Mouse (Mus musculus): ENCODE measurements around the gene Casp3. TPM values are rescaled to one million over a fixed set of nuclear protein-coding genes. Genes with fewer than 3 reads are reported as not detected.

Gene Casp3
- 8.1 and 10.3 TPM in 2 replicates for polyA plus RNA-seq (2012; rRNA removed; ENCODE audit: low replicate concordance)

DNA sequence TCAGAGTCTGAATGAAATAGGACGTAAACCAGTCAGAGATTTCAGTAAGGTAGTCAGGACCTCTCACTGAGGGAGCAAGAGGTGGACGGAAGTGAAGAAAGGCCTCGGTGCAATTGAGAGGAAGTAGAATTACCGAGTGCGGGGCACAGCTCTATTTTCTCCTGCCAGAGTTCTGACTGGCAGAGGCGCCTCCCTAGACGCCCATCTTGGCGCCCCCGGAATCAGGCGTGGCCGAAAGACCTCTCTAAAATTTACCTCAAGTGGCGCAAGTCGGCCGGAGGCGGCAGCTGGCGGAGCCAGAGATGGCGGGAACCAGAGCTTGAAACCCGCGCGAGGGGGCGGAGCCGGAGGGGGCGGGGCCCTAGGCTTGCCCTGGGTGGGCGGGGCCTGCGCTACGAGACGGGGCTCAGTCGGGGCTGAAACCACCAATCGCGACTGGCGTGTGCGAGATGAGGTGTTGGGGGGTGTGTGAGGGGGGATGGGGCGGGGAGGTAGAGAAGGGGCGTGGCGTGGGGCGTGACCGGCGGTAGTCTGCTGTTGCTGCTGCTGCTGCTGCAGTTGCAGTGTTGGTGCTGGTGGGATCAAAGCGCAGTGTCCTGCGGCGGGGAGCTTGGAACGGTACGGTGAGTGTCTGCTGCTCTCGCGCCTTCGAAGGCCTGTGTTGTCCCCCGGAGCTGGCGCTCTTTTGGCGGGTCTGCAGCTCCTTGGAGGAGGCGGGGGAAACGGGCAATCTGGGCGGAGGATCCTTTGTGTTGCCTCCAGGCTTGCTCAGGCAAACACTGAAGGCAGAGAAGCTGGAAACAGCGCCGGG lies at the start of gene Casp3, which contains the start of gene Primpol:
Gene Casp3 (plus strand): TSS at position 413 of the 811 bp plus-strand sequence.
Gene Primpol (minus strand): TSS at position 334 of the 811 bp plus-strand sequence.

Other genes with a start within 250 kb of the Casp3 start
- 10.0 and 12.6 TPM in 2 replicates for gene Acsl1, start 146.3 kb upstream of the Casp3 start, polyA plus RNA-seq (2012; rRNA removed; ENCODE audit: low replicate concordance)
- gene Cenpu, start 65.3 kb upstream of the Casp3 start, polyA plus RNA-seq (2012; rRNA removed; ENCODE audit: low replicate concordance) = 1.8 and 2.5 TPM in 2 replicates
- gene Primpol, start 79 bp upstream of the Casp3 start, polyA plus RNA-seq (2012; rRNA removed; ENCODE audit: low replicate concordance) = 0.36 and 0.69 TPM in 2 replicates
- 14.9 and 15.0 TPM in 2 replicates for gene Irf2, start 122.4 kb downstream of the Casp3 start, polyA plus RNA-seq (2012; rRNA removed; ENCODE audit: low replicate concordance)

All from duodenum, adult 2 months (tissue).